Mouse (Mus musculus) ES-E14 (cell line): Measurements from ENCODE around the gene Dlg2. TPM values are rescaled to one million over a fixed set of nuclear protein-coding genes. Genes with fewer than 3 reads are reported as not detected.

ENCODE experiments used
- DNase-seq: peaks from one replicate; pipeline ENCODE4 v3.0.0-alpha.2; 2013; ENCODE audit warnings: low read depth, low spot score
- H3K27ac ChIP-seq: 2 replicates; pipeline ENCODE4 v1.5.1; 2012; ENCODE audit warnings: low read depth, mild to moderate bottlenecking, low read length, moderate library complexity, mixed read lengths; ENCODE audit not compliant: poor library complexity, insufficient read depth, severe bottlenecking
- H3K36me3 ChIP-seq: 2 replicates; pipeline ENCODE4 v1.6.1; 2012; ENCODE audit warnings: mild to moderate bottlenecking, low read length, moderate library complexity, mixed read lengths; ENCODE audit not compliant: control insufficient read depth, poor library complexity, insufficient read depth, severe bottlenecking
- H3K4me1 ChIP-seq, 2 experiments: fragments of 150-350 bp in 1 of 2; sonication (generic) in 1 of 2; 2 replicates each; pipeline ENCODE4 v1.6.1; 2012; ENCODE audit warnings: low read length in 2 of 2, mild to moderate bottlenecking in 1 of 2, mixed read lengths in 1 of 2; ENCODE audit not compliant: control insufficient read depth in 2 of 2, insufficient read depth in 2 of 2, poor library complexity in 1 of 2
- H3K4me3 ChIP-seq, 2 experiments: fragments of 150-350 bp in 1 of 2; sonication (generic) in 1 of 2; 2 replicates each; pipeline ENCODE4 v1.5.1; 2012; ENCODE audit warnings: low read length in 2 of 2, low read depth in 1 of 2, mild to moderate bottlenecking in 1 of 2, mixed read lengths in 1 of 2; ENCODE audit not compliant: insufficient read depth in 1 of 2, poor library complexity in 1 of 2, severe bottlenecking in 1 of 2
- H3K9ac ChIP-seq: 2 replicates; pipeline ENCODE4 v1.6.1; 2012; ENCODE audit warnings: low read depth, mild to moderate bottlenecking, low read length, mixed read lengths; ENCODE audit not compliant: poor library complexity, insufficient read depth, severe bottlenecking
- H3K9me3 ChIP-seq: fragments of 150-350 bp; sonication (generic); 2 replicates; pipeline ENCODE4 v1.6.1; 2012; ENCODE audit warnings: low read depth, mild to moderate bottlenecking, low read length; ENCODE audit not compliant: control insufficient read depth, insufficient read depth
- CHD2 ChIP-seq: IDR thresholded peaks from 2 replicates; pipeline ENCODE4 v1.6.1; 2014; ENCODE audit warnings: mild to moderate bottlenecking, low read depth, low read length, inconsistent platforms
- HCFC1 ChIP-seq: IDR thresholded peaks from 2 replicates; pipeline ENCODE4 v1.6.1; 2012; ENCODE audit warnings: low read length, inconsistent platforms, borderline replicate concordance; ENCODE audit not compliant: insufficient read depth
- MAFK ChIP-seq: IDR thresholded peaks from 2 replicates; pipeline ENCODE4 v1.6.1; 2014; ENCODE audit warnings: mild to moderate bottlenecking, low read depth, low read length, inconsistent platforms; ENCODE audit not compliant: insufficient read depth
- ZC3H11A ChIP-seq: IDR thresholded peaks from 2 replicates; pipeline ENCODE4 v1.6.1; 2012; ENCODE audit warnings: low read depth, mild to moderate bottlenecking, inconsistent platforms, low read length, borderline replicate concordance
- ZNF384 ChIP-seq: IDR thresholded peaks from 2 replicates; pipeline ENCODE4 v1.6.1; 2012; ENCODE audit warnings: low read depth, low read length, inconsistent platforms
- in situ Hi-C, 2 experiments: fragments of 600-800 bp; cut with MboI; formaldehyde crosslinking; loops; one replicate each; pipeline ENCODE4 v1.15.1; 2025; ENCODE audit warnings: low sequenced_read_pairs in 2 of 2, inconsistent platforms in 1 of 2; ENCODE audit not compliant: unreplicated experiment in 2 of 2
- total RNA-seq: library from RNA; depleted of rRNA; stranded (reverse); fragments of 300-350 nt; gene quantifications from 2 replicates; pipeline ENCODE4 v1.2.3, GENCODE M21; 2012

Gene Dlg2
- total RNA-seq, 1 experiment, result 0.13 TPM

DNA sequence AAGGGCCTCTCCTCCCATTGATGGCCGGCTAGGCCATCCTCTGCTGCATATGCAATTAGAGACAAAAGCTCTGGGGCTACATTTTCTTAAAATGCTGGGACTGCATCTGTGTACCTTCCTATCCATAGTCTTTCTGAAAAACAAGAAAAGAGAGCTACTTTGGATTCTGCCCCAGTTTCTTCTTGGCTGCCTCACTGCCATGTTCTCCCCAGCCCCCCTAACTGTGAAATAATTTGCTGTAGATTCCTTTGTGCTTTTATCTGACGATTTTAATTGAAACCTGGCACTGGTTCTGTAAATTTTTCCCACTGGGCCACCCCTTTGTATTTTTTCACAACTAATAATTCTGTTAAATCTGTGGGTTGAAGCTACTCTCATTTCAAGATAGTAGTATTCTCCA lies 1646.8 kb downstream of the Dlg2 start:
- no peaks in the 10 kb centered on the region for H3K4me1 ChIP-seq
- no peak for TF ChIP-seq ZC3H11A
- TF ChIP-seq CHD2, result no peak
- TF ChIP-seq HCFC1, result no peak
- TF ChIP-seq ZNF384, result no peak
- no peak for TF ChIP-seq MAFK
- in situ Hi-C loops, result loop anchor here in 1 of 2 experiments (25.0 kb wide), 1 partner anchor 289 kb away; no protein-coding TSS in a partner anchor
- H3K4me3 ChIP-seq, result no peak overlapping the region
- DNase-seq, result no peak
- no peaks in the 10 kb centered on the region for H3K9me3 ChIP-seq
- no peak overlapping the region for H3K9ac ChIP-seq
- no peak overlapping the region for H3K27ac ChIP-seq
- H3K36me3 ChIP-seq, result no peaks in the 10 kb centered on the region

DNA sequence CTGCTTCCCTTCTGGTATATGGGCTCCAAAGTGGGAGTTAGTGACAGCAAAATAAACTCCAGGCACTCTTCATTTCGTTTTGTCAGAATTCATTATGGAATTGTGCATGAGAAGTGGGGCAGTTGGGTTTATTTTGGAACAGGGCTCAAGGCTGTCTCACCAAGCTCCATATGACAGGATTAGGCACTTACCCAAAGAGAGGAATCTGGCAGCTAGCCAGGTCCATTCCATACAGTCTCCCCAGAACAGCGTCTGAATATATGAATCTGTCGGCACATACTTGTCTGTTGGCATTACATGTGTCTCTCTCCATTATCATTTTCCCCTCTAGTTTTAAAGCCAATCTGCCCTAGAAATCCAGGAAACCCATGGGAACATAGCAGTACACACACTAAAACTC lies 1649.4 kb downstream of the Dlg2 start:
- no peak overlapping the region for H3K27ac ChIP-seq
- no peaks in the 10 kb centered on the region for H3K9me3 ChIP-seq

DNA sequence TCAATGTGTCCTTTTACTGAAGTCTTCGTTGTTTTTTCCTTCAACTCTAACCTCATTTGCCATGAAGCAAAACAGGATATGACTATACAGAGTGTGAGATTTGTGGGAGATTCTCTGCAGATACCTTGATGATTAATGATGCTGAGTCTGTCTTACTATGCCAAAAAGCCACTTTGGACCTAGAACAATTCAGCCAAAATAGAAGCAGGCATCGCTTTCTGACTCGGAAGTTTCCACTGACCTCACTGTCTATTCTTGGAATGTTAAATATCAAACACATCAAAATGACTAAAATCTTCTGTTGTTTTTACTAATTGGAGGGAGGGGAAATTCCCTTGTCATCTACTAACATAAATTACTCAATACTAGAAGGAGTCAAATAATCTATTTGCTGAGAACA lies 1657.8 kb downstream of the Dlg2 start:
- Histone ChIP-seq H3K9me3 (no peaks in the 10 kb centered on the region), H3K4me3 (no peak overlapping the region), H3K4me1 (no peaks in the 10 kb centered on the region), H3K9ac (no peak overlapping the region), H3K27ac (no peak overlapping the region), H3K36me3 (no peaks in the 10 kb centered on the region)
- no peak for TF ChIP-seq CHD2
- no peak for TF ChIP-seq ZNF384
- no peak for TF ChIP-seq ZC3H11A
- no peak for TF ChIP-seq MAFK
- no peak for TF ChIP-seq HCFC1
- in situ Hi-C loops, result no loop called here
- no peak for DNase-seq

More for the DNA sequence above, 1649.4 kb downstream of the Dlg2 start:
- Histone ChIP-seq H3K36me3 (no peaks in the 10 kb centered on the region), H3K4me1 (no peaks in the 10 kb centered on the region), H3K9ac (no peak overlapping the region), H3K4me3 (no peak overlapping the region)
- no peak for DNase-seq
- TF ChIP-seq MAFK, result no peak
- no peak for TF ChIP-seq ZNF384
- TF ChIP-seq ZC3H11A, result no peak
- no peak for TF ChIP-seq CHD2
- no peak for TF ChIP-seq HCFC1
- in situ Hi-C loops, result no loop called here

DNA sequence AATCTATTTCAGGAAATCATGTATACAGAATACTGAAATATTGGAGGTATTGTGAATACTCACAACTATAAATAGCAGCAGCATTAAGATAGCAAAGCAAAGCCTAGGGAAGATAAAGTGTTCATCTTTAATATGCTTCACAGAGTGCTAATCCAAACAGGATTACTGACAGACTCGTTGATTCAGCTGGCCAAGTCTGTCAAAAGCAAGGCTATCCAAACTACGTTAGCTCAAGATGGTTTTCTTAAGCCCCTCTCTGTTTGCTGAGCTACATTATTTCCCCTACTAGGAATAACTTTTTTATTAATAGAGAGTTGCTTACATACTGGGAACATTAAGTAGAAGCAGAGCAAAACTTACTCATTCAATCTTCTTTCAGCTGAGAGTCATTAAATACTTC lies 1659.2 kb downstream of the Dlg2 start:
- TF ChIP-seq ZNF384 (no peak), HCFC1 (no peak), ZC3H11A (no peak), MAFK (no peak), CHD2 (no peak)
- H3K4me1 ChIP-seq, result no peaks in the 10 kb centered on the region
- DNase-seq, result no peak
- no peak overlapping the region for H3K4me3 ChIP-seq
- H3K36me3 ChIP-seq, result no peaks in the 10 kb centered on the region
- in situ Hi-C loops, result no loop called here
- no peaks in the 10 kb centered on the region for H3K9me3 ChIP-seq
- no peak overlapping the region for H3K9ac ChIP-seq
- no peak overlapping the region for H3K27ac ChIP-seq

DNA sequence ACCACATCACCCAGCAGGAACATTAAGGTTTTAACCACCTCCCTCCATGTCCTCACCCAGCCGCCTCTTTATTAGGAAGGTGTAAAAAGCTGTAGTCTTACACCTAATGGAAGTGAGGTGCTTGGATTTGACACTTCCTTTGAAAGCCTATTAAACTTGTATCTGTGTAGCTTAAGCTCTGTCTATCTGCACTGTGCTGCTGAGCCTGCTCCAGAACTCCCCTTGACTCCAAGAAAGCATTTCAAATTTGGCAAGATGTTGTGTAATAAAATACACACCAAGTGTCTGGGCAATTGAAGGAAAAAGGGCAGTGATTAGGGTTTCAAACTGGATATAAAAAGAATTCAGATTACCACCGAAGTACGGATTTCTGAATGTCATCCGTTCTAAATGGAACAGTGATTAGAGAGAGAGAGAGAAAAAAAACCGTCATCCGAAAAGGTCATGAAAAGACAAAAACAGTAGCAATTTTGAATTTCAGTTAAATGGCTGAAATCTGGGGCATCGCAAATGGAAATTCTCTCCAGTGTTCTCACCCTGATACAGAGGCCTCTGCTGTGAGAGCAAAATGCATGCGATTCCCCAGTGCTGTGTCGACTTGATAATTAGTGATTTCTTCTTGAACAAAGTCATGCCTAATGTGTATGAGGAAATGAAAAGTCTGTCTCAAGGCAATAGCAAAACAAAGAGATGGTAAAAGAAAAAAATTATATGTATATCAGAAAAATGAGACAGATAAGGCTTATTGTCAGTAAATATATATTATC lies 1663.8 kb downstream of the Dlg2 start:
- no peak overlapping the region for H3K4me3 ChIP-seq
- TF ChIP-seq ZC3H11A (no peak), ZNF384 (no peak), MAFK (no peak), HCFC1 (no peak), CHD2 (no peak)
- in situ Hi-C loops, result no loop called here

More for the DNA sequence above, 1663.8 kb downstream of the Dlg2 start:
- H3K27ac ChIP-seq, result no peak overlapping the region
- no peaks in the 10 kb centered on the region for H3K9me3 ChIP-seq
- no peak for DNase-seq
- H3K36me3 ChIP-seq, result no peaks in the 10 kb centered on the region
- no peak overlapping the region for H3K9ac ChIP-seq
- H3K4me1 ChIP-seq, result no peaks in the 10 kb centered on the region
